Mouse (Mus musculus) E14TG2a.4 (cell line): ENCODE measurements around the gene Pde4c.

Source experiments
- H3K27me3 ChIP-seq: 2 replicates; pipeline ENCODE4 v1.6.1; 2014; ENCODE audit warnings: low read length, control low read depth; ENCODE audit not compliant: insufficient read depth
- H3K36me3 ChIP-seq: 2 replicates; pipeline ENCODE4 v1.6.1; 2014; ENCODE audit warnings: low read length, control low read depth; ENCODE audit not compliant: insufficient read depth
- H3K4me1 ChIP-seq: replicated peaks from 2 replicates; pipeline ENCODE4 v1.6.1; 2014; ENCODE audit warnings: low read depth, low read length, control low read depth
- H3K4me3 ChIP-seq: replicated peaks from 2 replicates; pipeline ENCODE4 v1.5.1; 2014; ENCODE audit warnings: mild to moderate bottlenecking, low read length
- H3K9me3 ChIP-seq: 2 replicates; pipeline ENCODE4 v1.6.1; 2014; ENCODE audit warnings: low read length, control low read depth
- CTCF ChIP-seq: conservative IDR thresholded peaks from 2 replicates; pipeline ENCODE4 v1.5.1; 2014; ENCODE audit warnings: low read length
- NANOG ChIP-seq: IDR thresholded peaks from 2 replicates; pipeline ENCODE4 v1.6.1; 2014; ENCODE audit warnings: borderline replicate concordance, low read length, mixed read lengths
- POU5F1 ChIP-seq: IDR thresholded peaks from 2 replicates; pipeline ENCODE4 v1.6.1; 2014; ENCODE audit warnings: low read length, borderline replicate concordance

Gene Pde4c

DNA sequence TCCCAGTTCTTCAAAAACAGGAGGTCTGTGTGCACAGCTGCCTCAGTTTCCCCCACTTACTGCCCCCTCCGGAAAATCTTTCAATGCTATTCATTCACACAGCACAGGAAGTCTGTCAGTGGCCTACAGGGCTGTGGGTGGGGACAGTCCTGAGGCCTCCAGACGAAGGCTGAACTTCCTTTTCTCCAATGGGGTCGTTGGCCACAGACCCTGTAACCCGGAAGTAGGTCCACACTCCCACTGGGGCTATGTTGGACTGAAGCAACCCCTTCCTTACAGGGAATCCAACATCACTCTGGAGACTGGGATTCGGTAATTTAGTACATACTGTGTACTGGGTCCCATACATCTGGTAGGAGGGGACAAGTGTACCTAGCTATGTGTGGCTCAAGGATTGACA, 29.9 kb upstream of the Pde4c start:
- no peak for TF ChIP-seq CTCF
- no peak for TF ChIP-seq NANOG
- peaks cover 78% of the 10 kb centered on the region for H3K4me1 ChIP-seq

DNA sequence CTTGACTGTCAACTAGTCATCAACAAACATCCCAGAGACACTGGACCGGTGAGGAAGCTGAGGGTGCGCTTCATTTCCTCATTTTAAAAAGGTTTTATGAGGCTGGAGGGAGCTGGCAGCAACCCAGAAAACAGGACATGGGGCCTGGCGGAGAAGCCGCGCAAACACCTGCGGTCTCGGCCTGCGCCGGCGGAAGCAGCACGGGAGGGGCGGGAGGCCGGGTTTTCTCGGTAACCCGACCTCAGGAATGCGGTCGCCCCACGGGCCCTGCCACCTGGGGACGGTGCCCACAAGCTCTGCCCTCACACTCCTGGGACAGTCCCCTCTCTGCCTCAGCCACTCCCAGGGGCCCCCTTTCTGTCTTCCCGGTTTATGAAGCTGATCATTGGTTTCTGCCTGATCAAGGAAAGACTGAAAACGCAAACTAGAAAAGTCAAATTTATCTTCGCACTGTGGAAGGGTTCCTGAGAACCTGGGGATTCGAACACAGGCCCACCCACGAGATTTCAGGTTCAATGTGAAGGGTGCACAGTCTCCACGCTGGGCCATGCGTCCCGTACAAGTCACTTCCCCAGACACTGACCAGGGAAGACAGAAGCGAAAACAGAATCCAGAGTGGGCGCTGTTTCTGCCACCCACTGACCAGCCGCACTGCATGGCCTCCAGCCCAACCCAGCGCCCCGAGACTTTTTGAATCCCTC, 28.1 kb upstream of the Pde4c start:
- H3K4me3 ChIP-seq: peak overlapping the region; percentile 59
- H3K27me3 ChIP-seq: no peaks in the 10 kb centered on the region
- no peak for TF ChIP-seq POU5F1
- TF ChIP-seq NANOG: no peak
- TF ChIP-seq CTCF: no peak
- no peaks in the 10 kb centered on the region for H3K36me3 ChIP-seq
- no peaks in the 10 kb centered on the region for H3K9me3 ChIP-seq
- peaks cover 62% of the 10 kb centered on the region for H3K4me1 ChIP-seq

More for the DNA sequence above, 29.9 kb upstream of the Pde4c start:
- Histone ChIP-seq H3K36me3 (peaks cover 8% of the 10 kb centered on the region), H3K27me3 (no peaks in the 10 kb centered on the region), H3K4me3 (peak overlapping the region; percentile 35), H3K9me3 (no peaks in the 10 kb centered on the region)

DNA sequence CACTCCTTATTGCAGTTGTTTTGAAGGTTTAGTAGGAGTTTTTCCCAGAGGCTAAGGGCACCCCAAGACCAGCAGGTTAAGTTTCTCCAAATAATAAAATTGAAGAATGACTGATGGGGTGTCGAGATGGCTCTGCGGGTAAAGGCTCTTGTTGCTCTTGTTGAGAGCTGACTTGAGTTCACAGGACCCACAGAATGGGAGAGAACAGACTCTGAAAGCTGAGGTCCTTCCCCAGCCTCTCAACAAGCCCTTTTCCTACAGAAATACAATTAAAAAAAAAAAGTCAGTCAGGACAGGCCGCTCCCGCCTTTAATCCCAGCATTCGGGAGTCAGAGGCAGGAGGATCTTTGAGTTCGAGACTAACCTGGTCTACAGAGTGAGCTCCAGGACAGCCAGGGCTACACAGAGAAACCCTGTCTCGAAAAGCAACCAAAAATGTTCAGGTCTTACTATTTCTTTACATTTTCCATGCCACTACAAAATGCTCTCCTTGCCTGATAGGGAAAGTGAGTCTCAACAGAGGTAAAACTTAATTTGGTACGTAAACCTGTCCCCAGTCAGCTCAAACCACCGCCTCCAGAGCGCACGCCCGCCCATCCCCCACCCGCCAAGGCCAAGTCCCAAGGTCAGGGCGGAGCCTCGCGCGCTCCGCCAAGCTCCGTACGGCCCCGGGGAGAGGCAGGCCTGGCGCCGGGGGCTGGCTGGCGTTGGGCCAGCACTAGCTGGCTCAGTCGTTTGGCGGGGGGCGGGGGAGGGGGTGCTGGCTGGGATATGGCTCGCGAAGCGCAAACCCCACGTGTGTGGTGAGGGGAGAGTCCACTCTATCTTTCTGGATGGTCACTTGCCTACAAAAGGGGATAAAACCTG, 27.3 kb upstream of the Pde4c start:
- TF ChIP-seq CTCF: no peak
- TF ChIP-seq POU5F1: no peak
- no peak for TF ChIP-seq NANOG
- Histone ChIP-seq H3K9me3 (no peaks in the 10 kb centered on the region), H3K27me3 (no peaks in the 10 kb centered on the region), H3K4me1 (peaks cover 64% of the 10 kb centered on the region), H3K4me3 (peak overlapping the region; percentile 59), H3K36me3 (peaks cover 4% of the 10 kb centered on the region; the same call in 1 of the 2 replicates)

- no peak for TF ChIP-seq NANOG
- TF ChIP-seq POU5F1: no peak
- TF ChIP-seq CTCF: no peak
- H3K4me1 ChIP-seq: peaks cover 67% of the 10 kb centered on the region
- H3K9me3 ChIP-seq: no peaks in the 10 kb centered on the region
- peaks cover 4% of the 10 kb centered on the region; the same call in 1 of the 2 replicates for H3K36me3 ChIP-seq
- H3K4me3 ChIP-seq: 0 out of 2 replicates have a peak overlapping the region, but pooled peaks have one; percentile 32
- no peaks in the 10 kb centered on the region for H3K27me3 ChIP-seq
Observed at GRCm38 (mm10) chr8:70696946-70697345, 26.6 kb upstream of the Pde4c start.

DNA sequence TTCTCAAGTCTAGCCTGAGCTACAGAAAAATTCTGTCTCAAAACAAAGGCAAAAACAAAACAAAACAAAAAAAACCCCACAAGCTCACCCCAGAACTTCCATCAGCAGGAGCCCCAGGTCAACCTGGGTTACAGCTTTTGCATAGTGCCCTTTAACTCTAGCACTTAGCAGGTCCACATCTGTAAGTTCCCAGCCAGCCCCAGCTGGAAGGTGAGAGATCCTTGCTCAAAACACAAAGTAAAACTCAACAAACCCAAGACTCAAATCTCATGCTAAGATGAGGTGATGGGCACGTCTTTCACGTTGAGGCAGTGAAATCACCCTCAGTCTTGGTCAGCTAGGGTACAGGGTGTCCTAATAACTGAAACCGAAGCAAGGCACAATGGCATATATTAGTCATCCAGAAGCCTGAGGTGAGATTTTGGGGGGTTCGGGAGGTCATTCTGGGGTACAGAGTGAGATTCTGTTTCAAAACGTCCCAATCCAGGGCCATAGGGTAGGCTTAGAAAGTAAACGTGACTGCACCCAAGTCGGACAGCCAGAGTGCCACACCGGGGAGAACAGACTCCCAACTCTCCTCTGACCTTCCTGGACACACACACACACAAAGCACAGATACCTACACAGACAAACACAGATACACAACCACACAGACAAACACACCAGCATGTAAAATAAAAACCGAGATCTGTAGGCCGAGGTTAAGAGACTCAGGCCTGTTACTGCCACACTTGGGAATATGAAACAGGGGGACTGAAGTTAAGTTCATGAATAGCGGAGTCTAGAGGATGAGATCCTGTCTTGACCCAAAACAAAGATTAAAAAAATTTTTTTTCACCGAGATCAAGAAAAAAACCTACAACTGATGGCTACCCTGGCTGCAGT, 25.9 kb upstream of the Pde4c start:
- Histone ChIP-seq H3K9me3 (no peaks in the 10 kb centered on the region), H3K27me3 (no peaks in the 10 kb centered on the region), H3K4me1 (peaks cover 61% of the 10 kb centered on the region), H3K36me3 (peaks cover 4% of the 10 kb centered on the region; the same call in 1 of the 2 replicates), H3K4me3 (peak overlapping the region; percentile 90)
- TF ChIP-seq CTCF (no peak), POU5F1 (no peak), NANOG (no peak)

DNA sequence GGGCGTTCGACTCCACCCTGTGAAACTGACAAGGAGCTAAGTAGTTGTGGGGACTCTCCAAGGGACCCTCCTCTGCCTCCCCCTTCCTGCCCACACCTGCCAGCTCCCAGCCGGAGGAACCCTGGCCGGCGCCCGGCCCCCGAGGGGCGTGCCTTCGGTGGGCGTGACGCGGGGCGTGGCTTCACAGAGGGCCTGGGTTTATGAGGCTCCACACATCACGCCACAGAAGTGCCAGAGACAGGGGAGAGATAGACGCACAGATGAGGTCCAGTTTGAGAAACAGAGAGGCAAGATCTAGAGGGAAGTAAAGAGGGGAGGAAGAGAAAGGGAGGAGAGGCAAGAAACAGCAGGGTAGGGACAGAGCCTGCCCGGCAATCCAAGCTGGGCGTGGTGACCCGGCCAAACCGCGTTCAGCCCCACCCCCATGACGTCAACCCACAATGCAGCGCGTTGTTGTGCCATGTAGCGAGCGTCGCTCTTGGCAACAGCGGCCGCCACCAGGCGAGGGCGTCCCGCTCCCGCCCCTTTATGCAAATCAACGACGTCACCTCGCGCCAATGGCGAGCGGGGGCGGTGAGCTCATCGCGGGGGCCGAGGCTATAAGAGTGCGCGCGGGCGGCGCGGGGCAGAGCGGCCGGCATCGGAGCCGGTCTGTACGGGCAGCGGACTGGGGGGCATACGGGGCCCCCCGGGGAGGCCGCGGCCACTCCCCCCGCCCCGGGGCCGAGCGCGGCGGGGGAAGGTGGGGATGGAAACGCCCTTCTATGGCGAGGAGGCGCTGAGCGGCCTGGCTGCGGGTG, 25.0 kb upstream of the Pde4c start, which contains the start of gene Jund:
Jund (plus strand) TSS at position 640 of the 800 bp plus-strand sequence.
- TF ChIP-seq NANOG (no peak), POU5F1 (no peak), CTCF (no peak)
- peak within 1 kb of the TSS; percentile 90 for H3K4me3 ChIP-seq
- H3K36me3 ChIP-seq: peaks cover 4% of the 10 kb centered on the region; the same call in 1 of the 2 replicates
- H3K4me1 ChIP-seq: peaks cover 52% of the 10 kb centered on the region
- no peaks in the 10 kb centered on the region for H3K27me3 ChIP-seq
- no peaks in the 10 kb centered on the region for H3K9me3 ChIP-seq

GRCm38 (mm10) chr8:70699116-70699833, 24.2 kb upstream of the Pde4c start:
- Histone ChIP-seq H3K4me1 (peaks cover 46% of the 10 kb centered on the region), H3K36me3 (peaks cover 4% of the 10 kb centered on the region; the same call in 1 of the 2 replicates), H3K4me3 (peak overlapping the region; percentile 90), H3K27me3 (no peaks in the 10 kb centered on the region), H3K9me3 (no peaks in the 10 kb centered on the region)
- TF ChIP-seq NANOG: no peak
- no peak for TF ChIP-seq CTCF
